Mouse (Mus musculus) thymus, adult 18-20 months (tissue): Measurements from ENCODE around the gene Npas3.

Experiments
- DNase-seq, 2 experiments: peaks; one replicate each; pipeline ENCODE4 v3.0.0; 2022; ENCODE audit warnings: mixed read lengths in 2 of 2

The Npas3 gene

GRCm38 (mm10) chr12:54074012-54074411 lies 825.5 kb downstream of the Npas3 start:
- no peak for DNase-seq

GRCm38 (mm10) chr12:54080996-54081395 lies 832.5 kb downstream of the Npas3 start:
- DNase-seq = no peak

GRCm38 (mm10) chr12:54093729-54094128 lies 845.3 kb downstream of the Npas3 start:
- no peak for DNase-seq

GRCm38 (mm10) chr12:54096492-54096891 lies 848.0 kb downstream of the Npas3 start:
- DNase-seq = no peak

- no peak for DNase-seq
These were observed 849.7 kb downstream of the Npas3 start for GRCm38 (mm10) chr12:54098136-54098535.

GRCm38 (mm10) chr12:54098785-54099184 lies 850.3 kb downstream of the Npas3 start:
- peak; percentile 26 to 34 for DNase-seq

- DNase-seq = no peak
These were observed 851.0 kb downstream of the Npas3 start for GRCm38 (mm10) chr12:54099458-54099857.

GRCm38 (mm10) chr12:54101307-54101870 lies 852.9 kb downstream of the Npas3 start:
- DNase-seq = no peak

- DNase-seq = no peak
These were observed 854.0 kb downstream of the Npas3 start for GRCm38 (mm10) chr12:54102500-54102899.

GRCm38 (mm10) chr12:54105531-54105930 lies 857.1 kb downstream of the Npas3 start:
- no peak for DNase-seq

GRCm38 (mm10) chr12:54105946-54106345 lies 857.5 kb downstream of the Npas3 start:
- no peak for DNase-seq

- no peak for DNase-seq
These were observed 861.9 kb downstream of the Npas3 start for GRCm38 (mm10) chr12:54110342-54110741.

- no peak for DNase-seq
These were observed 862.5 kb downstream of the Npas3 start for GRCm38 (mm10) chr12:54110930-54111329.

- DNase-seq = no peak
These were observed 871.9 kb downstream of the Npas3 start for GRCm38 (mm10) chr12:54120386-54120785.

- DNase-seq = no peak
These were observed 872.8 kb downstream of the Npas3 start for GRCm38 (mm10) chr12:54121286-54121685.
